Mouse (Mus musculus): Measurements from ENCODE around the gene H2-K1. TPM values are rescaled to one million over a fixed set of nuclear protein-coding genes. Genes with fewer than 3 reads are reported as not detected.

Gene H2-K1
- polyA plus RNA-seq, 1 experiment from 2014 or later = 19.8 TPM

GRCm38 (mm10) chr17:34025756-34026151, 25.6 kb upstream of the H2-K1 start:
- ATAC-seq (ENCODE audit: low FRiP score) = peak; percentile 7; the same call in 1 of the 2 replicates
- WGBS = 6% methylated on average over 7 of the region's 7 CpGs
- Histone ChIP-seq H3K27ac (replicated peaks) (peak overlapping the region; percentile 98), H3K36me3 (peaks cover 24% of the 10 kb centered on the region), H3K4me3 (replicated peaks) (peak overlapping the region; percentile 80), H3K27me3 (replicated peaks) (no peaks in the 10 kb centered on the region), H3K9ac (replicated peaks) (peak overlapping the region; percentile 91; the same call in 1 of the 2 replicates), H3K9me3 (replicated peaks) (no peaks in the 10 kb centered on the region), H3K4me2 (peak overlapping the region; percentile 98), H3K4me1 (peaks cover 76% of the 10 kb centered on the region)

GRCm38 (mm10) chr17:34024861-34025755, 25.0 kb upstream of the H2-K1 start:
- Histone ChIP-seq H3K4me2 (peak overlapping the region; percentile 98), H3K9ac (replicated peaks) (peak overlapping the region; percentile 91), H3K27me3 (replicated peaks) (no peaks in the 10 kb centered on the region), H3K9me3 (replicated peaks) (no peaks in the 10 kb centered on the region), H3K36me3 (peaks cover 26% of the 10 kb centered on the region), H3K4me1 (peaks cover 69% of the 10 kb centered on the region), H3K27ac (replicated peaks) (peak overlapping the region; percentile 98), H3K4me3 (replicated peaks) (peak overlapping the region; percentile 80)
- under 1% methylated on average over 56 of the region's 57 CpGs for WGBS
- ATAC-seq (ENCODE audit: low FRiP score) = peak; percentile 12

GRCm38 (mm10) chr17:34024317-34024821, 24.2 kb upstream of the H2-K1 start, which contains the start of gene Ring1:
Gene Ring1 (minus strand): TSS chr17:34024680.
- H3K9ac ChIP-seq (replicated peaks) = peak within 1 kb of the TSS; percentile 91
- peak; percentile 82 for ATAC-seq (ENCODE audit: low FRiP score)
- H3K4me1 ChIP-seq = peaks cover 62% of the 10 kb centered on the region
- H3K4me2 ChIP-seq = peak within 1 kb of the TSS; percentile 98
- peak within 1 kb of the TSS; percentile 80 for H3K4me3 ChIP-seq (replicated peaks)
- H3K9me3 ChIP-seq (replicated peaks) = no peaks in the 10 kb centered on the region
- peaks cover 20% of the 10 kb centered on the region for H3K36me3 ChIP-seq
- WGBS = under 1% methylated on average over 53 of the region's 58 CpGs
- peak within 1 kb of the TSS; percentile 98 for H3K27ac ChIP-seq (replicated peaks)
- no peaks in the 10 kb centered on the region for H3K27me3 ChIP-seq (replicated peaks)

GRCm38 (mm10) chr17:34023678-34024077, 23.5 kb upstream of the H2-K1 start:
- 71% methylated on average over 9 of the region's 9 CpGs for WGBS
- H3K9ac ChIP-seq (replicated peaks) = peak overlapping the region; percentile 91
- peaks cover 55% of the 10 kb centered on the region for H3K4me1 ChIP-seq
- peaks cover 13% of the 10 kb centered on the region for H3K36me3 ChIP-seq
- no peak for ATAC-seq (ENCODE audit: low FRiP score)
- H3K9me3 ChIP-seq (replicated peaks) = no peaks in the 10 kb centered on the region
- peak overlapping the region; percentile 80 for H3K4me3 ChIP-seq (replicated peaks)
- peak overlapping the region; percentile 98 for H3K27ac ChIP-seq (replicated peaks)
- no peaks in the 10 kb centered on the region for H3K27me3 ChIP-seq (replicated peaks)
- peak overlapping the region; percentile 98 for H3K4me2 ChIP-seq

GRCm38 (mm10) chr17:34022987-34023386, 22.8 kb upstream of the H2-K1 start:
- Histone ChIP-seq H3K4me1 (peaks cover 48% of the 10 kb centered on the region), H3K36me3 (peaks cover 11% of the 10 kb centered on the region), H3K4me2 (peak overlapping the region; percentile 98; the same call in 1 of the 2 replicates), H3K27me3 (replicated peaks) (no peaks in the 10 kb centered on the region), H3K9me3 (replicated peaks) (no peaks in the 10 kb centered on the region), H3K4me3 (replicated peaks) (no peak overlapping the region), H3K9ac (replicated peaks) (no peak overlapping the region), H3K27ac (replicated peaks) (no peak overlapping the region)
- WGBS = 97% methylated on average over 20 of the region's 20 CpGs
- no peak for ATAC-seq (ENCODE audit: low FRiP score)

- Histone ChIP-seq H3K4me3 (replicated peaks) (no peak overlapping the region), H3K36me3 (peaks cover 11% of the 10 kb centered on the region), H3K27ac (replicated peaks) (no peak overlapping the region), H3K27me3 (replicated peaks) (no peaks in the 10 kb centered on the region), H3K9me3 (replicated peaks) (no peaks in the 10 kb centered on the region), H3K4me1 (peaks cover 43% of the 10 kb centered on the region), H3K4me2 (no peak overlapping the region), H3K9ac (replicated peaks) (no peak overlapping the region)
- ATAC-seq (ENCODE audit: low FRiP score) = no peak
- WGBS = 90% methylated on average over 14 of the region's 14 CpGs
These were observed 22.3 kb upstream of the H2-K1 start for GRCm38 (mm10) chr17:34022414-34022783.

- no peak overlapping the region for H3K9ac ChIP-seq (replicated peaks)
These were observed 21.6 kb upstream of the H2-K1 start for GRCm38 (mm10) chr17:34021539-34022413.

GRCm38 (mm10) chr17:34013436-34013835, 13.3 kb upstream of the H2-K1 start:
- no peak overlapping the region for H3K4me2 ChIP-seq
- no peak for ATAC-seq (ENCODE audit: low FRiP score)
- H3K4me1 ChIP-seq = no peaks in the 10 kb centered on the region
- no peak overlapping the region for H3K4me3 ChIP-seq (replicated peaks)
- H3K9me3 ChIP-seq (replicated peaks) = no peaks in the 10 kb centered on the region
- no peak overlapping the region for H3K27ac ChIP-seq (replicated peaks)
- no peaks in the 10 kb centered on the region for H3K27me3 ChIP-seq (replicated peaks)
- H3K36me3 ChIP-seq = 0 out of 2 replicates have a peak, but pooled peaks cover 2% of the 10 kb centered on the region
- 93% methylated on average over 8 of the region's 8 CpGs for WGBS
- no peak overlapping the region for H3K9ac ChIP-seq (replicated peaks)

More at GRCm38 (mm10) chr17:34021539-34022413, 21.6 kb upstream of the H2-K1 start:
- Histone ChIP-seq H3K9me3 (replicated peaks) (no peaks in the 10 kb centered on the region), H3K27me3 (replicated peaks) (no peaks in the 10 kb centered on the region), H3K4me2 (no peak overlapping the region), H3K36me3 (peaks cover 11% of the 10 kb centered on the region), H3K27ac (replicated peaks) (no peak overlapping the region), H3K4me1 (peaks cover 36% of the 10 kb centered on the region), H3K4me3 (replicated peaks) (no peak overlapping the region)
- no peak for ATAC-seq (ENCODE audit: low FRiP score)
- WGBS = 97% methylated on average over 23 of the region's 23 CpGs

- Histone ChIP-seq H3K36me3 (0 out of 2 replicates have a peak, but pooled peaks cover 2% of the 10 kb centered on the region), H3K9me3 (replicated peaks) (no peaks in the 10 kb centered on the region), H3K27me3 (replicated peaks) (no peaks in the 10 kb centered on the region), H3K4me3 (replicated peaks) (no peak overlapping the region), H3K27ac (replicated peaks) (no peak overlapping the region), H3K4me2 (no peak overlapping the region), H3K4me1 (no peaks in the 10 kb centered on the region), H3K9ac (replicated peaks) (no peak overlapping the region)
- WGBS = 81% methylated on average over 3 of the region's 5 CpGs
- ATAC-seq (ENCODE audit: low FRiP score) = no peak
These were observed 10.0 kb upstream of the H2-K1 start for GRCm38 (mm10) chr17:34010156-34010555.

GRCm38 (mm10) chr17:34006570-34006969, 6.4 kb upstream of the H2-K1 start:
- WGBS = 64% methylated on average over 2 of the region's 2 CpGs
- Histone ChIP-seq H3K4me3 (replicated peaks) (no peak overlapping the region), H3K9me3 (replicated peaks) (no peaks in the 10 kb centered on the region), H3K36me3 (no peaks in the 10 kb centered on the region), H3K4me2 (no peak overlapping the region), H3K27me3 (replicated peaks) (peaks cover 8% of the 10 kb centered on the region; the same call in 1 of the 2 replicates), H3K27ac (replicated peaks) (no peak overlapping the region), H3K4me1 (no peaks in the 10 kb centered on the region), H3K9ac (replicated peaks) (no peak overlapping the region)
- no peak for ATAC-seq (ENCODE audit: low FRiP score)

GRCm38 (mm10) chr17:34003426-34003825, 3.3 kb upstream of the H2-K1 start:
- H3K9me3 ChIP-seq (replicated peaks) = no peaks in the 10 kb centered on the region
- WGBS = 3% methylated on average over 5 of the region's 5 CpGs
- ATAC-seq (ENCODE audit: low FRiP score) = no peak

More at GRCm38 (mm10) chr17:34003426-34003825, 3.3 kb upstream of the H2-K1 start:
- no peak overlapping the region for H3K9ac ChIP-seq (replicated peaks)
- peaks cover 31% of the 10 kb centered on the region for H3K27me3 ChIP-seq (replicated peaks)
- H3K27ac ChIP-seq (replicated peaks) = no peak overlapping the region
- H3K4me3 ChIP-seq (replicated peaks) = no peak overlapping the region
- no peak overlapping the region for H3K4me2 ChIP-seq
- no peaks in the 10 kb centered on the region for H3K36me3 ChIP-seq
- H3K4me1 ChIP-seq = peaks cover 14% of the 10 kb centered on the region

Data from neural tube, embryonic 15.5 days (tissue).